Mouse (Mus musculus) layer of hippocampus, adult 2 months (tissue): ENCODE measurements around the gene Tex10. TPM values are rescaled to one million over a fixed set of nuclear protein-coding genes. Genes with fewer than 3 reads are reported as not detected.
"Not testable (repeated sequence)": the region's sequence is repeated elsewhere in the genome, so short reads cannot be mapped to it uniquely, and the experiment has no call there.

Experiments
- DNase-seq, 2 experiments: peaks; one replicate each; pipeline ENCODE4 v3.0.0; 2022; ENCODE audit warnings: low spot score in 2 of 2
- H3K27ac ChIP-seq: fragments of 200-600 bp; 2 replicates; pipeline ENCODE4 v1.8.1; 2022
- H3K4me3 ChIP-seq: fragments of 200-600 bp; 2 replicates; pipeline ENCODE4 v1.8.1; 2022; ENCODE audit warnings: mild to moderate bottlenecking
- CTCF ChIP-seq: fragments of 200-600 bp; conservative IDR thresholded peaks from 2 replicates; pipeline ENCODE4 v1.8.1; 2022; ENCODE audit warnings: antibody characterized with exemption, mild to moderate bottlenecking, moderate library complexity
- total RNA-seq, 2 experiments: library from RNA; stranded (reverse); gene quantifications; 2 replicates each; pipeline ENCODE4 v1.2.3; 2021

The Tex10 gene
- total RNA-seq, 2 experiments from 2014 or later, result 28.8 to 30.3 TPM

- no peak for DNase-seq
- no peak for TF ChIP-seq CTCF
- H3K27ac ChIP-seq, result no peak overlapping the region
- H3K4me3 ChIP-seq, result no peak overlapping the region
These were observed 45.2 kb downstream of the Tex10 start for GRCm38 (mm10) chr4:48428054-48428453.

DNA sequence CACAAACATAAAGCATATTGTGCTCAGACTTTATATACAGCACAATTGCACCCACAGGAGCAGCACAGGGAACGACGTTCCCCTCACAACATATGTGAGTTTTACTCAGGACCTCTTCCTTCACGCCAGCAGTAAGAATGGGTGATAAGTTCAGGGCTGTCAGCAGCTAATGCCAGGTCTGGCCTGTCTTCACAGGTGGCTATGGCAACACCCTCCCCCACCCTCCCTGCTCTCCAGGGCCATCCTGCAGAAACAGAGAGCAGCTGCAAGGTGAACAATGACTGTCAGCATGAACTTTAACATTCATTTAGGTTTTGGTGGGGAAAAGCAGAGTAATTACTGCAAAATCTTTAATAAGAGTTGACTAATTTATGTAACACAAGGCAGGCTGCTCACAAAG lies 45.8 kb downstream of the Tex10 start:
- DNase-seq, result no peak
- H3K27ac ChIP-seq, result no peak overlapping the region
- no peak for TF ChIP-seq CTCF
- no peak overlapping the region for H3K4me3 ChIP-seq

DNA sequence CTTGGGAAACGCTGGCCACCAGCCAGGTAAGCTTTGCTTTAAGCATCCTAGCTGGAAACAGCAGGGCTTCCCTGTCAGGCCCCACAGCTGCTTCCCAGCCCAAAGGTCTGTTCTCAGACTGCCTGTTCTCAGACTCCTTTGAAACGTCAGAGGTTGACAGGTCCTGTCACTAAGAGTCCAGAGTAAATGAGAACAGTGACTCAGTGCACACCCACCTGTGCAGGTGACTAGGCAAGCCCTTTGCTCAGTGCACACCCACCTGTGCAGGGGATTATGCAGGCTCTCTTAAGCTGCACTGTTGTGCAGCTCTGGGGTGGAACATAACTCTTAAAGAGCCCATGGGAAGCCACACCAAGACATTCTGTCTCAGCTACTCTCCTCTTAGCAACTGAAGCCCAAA lies 49.5 kb downstream of the Tex10 start:
- TF ChIP-seq CTCF, result no peak
- H3K27ac ChIP-seq, result no peak overlapping the region
- DNase-seq, result no peak
- no peak overlapping the region for H3K4me3 ChIP-seq

- Histone ChIP-seq H3K27ac (no peak overlapping the region), H3K4me3 (no peak overlapping the region)
- no peak for DNase-seq
- no peak for TF ChIP-seq CTCF
These were observed 50.6 kb downstream of the Tex10 start for GRCm38 (mm10) chr4:48422633-48423032.

GRCm38 (mm10) chr4:48418831-48419468 lies 54.3 kb downstream of the Tex10 start:
- TF ChIP-seq CTCF, result no peak
- H3K4me3 ChIP-seq, result no peak overlapping the region
- no peak overlapping the region for H3K27ac ChIP-seq
- DNase-seq, result no peak

GRCm38 (mm10) chr4:48415838-48416335 lies 57.4 kb downstream of the Tex10 start:
- no peak overlapping the region for H3K4me3 ChIP-seq
- no peak for DNase-seq
- no peak for TF ChIP-seq CTCF
- H3K27ac ChIP-seq, result no peak overlapping the region

- DNase-seq, result no peak
- Histone ChIP-seq H3K4me3 (no peak overlapping the region), H3K27ac (no peak overlapping the region)
- no peak for TF ChIP-seq CTCF
These were observed 59.8 kb downstream of the Tex10 start for GRCm38 (mm10) chr4:48413473-48413872.

DNA sequence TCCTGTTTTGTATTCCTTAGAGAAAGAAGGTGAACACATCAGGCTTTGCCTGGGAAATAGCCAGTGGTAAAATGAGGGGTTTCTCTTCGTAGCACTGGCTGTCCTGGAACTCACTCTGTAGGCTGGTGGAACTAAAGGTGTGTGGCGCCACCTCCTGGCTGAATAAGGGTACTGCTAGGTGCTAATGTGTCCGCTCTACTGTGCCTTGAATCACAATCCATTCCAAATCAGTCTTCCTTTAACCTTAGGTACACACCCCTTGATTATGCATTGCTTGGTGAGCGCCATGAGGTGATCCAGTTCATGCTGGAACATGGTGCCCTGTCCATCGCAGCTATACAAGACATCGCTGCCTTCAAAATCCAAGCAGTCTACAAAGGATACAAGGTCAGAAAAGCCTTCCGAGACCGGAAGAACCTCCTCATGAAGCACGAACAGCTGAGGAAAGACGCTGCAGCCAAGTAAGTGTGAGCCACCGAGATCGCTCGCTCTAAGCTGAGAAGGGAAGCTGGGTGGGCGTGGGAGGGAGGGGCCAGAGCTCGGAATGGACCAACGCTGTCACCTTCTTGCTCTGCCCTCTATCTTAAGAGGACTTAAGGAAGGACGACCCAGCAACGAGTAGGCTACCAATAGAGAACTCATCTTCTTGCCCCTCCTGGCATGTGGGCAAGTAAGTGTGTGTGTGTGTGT lies 65.8 kb downstream of the Tex10 start:
- peak; percentile 97 for TF ChIP-seq CTCF
- H3K4me3 ChIP-seq, result no peak overlapping the region
- H3K27ac ChIP-seq, result no peak overlapping the region
- peak; percentile 61 to 71 for DNase-seq

DNA sequence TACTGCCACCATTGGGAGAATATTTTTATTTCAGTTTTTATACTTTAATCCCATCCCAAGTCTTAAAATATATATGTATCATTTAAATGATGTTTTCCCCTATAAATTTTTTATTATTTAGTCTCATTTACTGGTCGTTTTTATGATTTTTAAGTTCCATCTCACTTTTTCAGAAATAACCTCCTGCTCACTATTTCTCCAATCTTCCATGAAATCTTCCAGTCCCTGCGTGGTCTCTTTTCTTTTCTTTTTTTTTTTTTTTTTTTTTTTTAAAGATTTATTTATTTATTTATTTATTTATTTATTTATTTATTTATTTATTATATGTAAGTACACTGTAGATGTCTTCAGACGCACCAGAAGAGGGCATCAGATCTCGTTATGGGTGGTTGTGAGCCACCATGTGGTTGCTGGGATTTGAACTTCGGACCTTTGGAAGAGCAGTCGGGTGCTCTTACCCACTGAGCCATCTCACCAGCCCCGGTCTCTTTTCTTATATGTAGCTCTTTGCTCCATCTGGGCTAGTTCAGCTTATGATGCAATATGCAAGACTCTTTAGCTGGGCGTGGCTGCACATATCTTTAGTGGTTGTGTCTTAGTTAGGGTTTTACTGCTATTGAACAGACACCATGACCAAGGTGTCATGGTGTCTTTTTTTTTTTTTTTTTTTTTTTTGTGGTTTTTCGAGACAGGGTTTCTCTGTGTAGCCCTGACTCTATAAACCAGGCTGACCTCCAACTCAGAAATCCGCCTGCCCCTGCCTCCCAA lies 67.4 kb downstream of the Tex10 start:
- not testable (repeated sequence) for H3K27ac ChIP-seq, DNase-seq

GRCm38 (mm10) chr4:48403066-48403640 lies 70.1 kb downstream of the Tex10 start:
- no peak for TF ChIP-seq CTCF
- no peak overlapping the region for H3K4me3 ChIP-seq
- no peak overlapping the region for H3K27ac ChIP-seq
- DNase-seq, result no peak

More for the DNA sequence above, 67.4 kb downstream of the Tex10 start:
- not testable (repeated sequence) for H3K4me3 ChIP-seq

DNA sequence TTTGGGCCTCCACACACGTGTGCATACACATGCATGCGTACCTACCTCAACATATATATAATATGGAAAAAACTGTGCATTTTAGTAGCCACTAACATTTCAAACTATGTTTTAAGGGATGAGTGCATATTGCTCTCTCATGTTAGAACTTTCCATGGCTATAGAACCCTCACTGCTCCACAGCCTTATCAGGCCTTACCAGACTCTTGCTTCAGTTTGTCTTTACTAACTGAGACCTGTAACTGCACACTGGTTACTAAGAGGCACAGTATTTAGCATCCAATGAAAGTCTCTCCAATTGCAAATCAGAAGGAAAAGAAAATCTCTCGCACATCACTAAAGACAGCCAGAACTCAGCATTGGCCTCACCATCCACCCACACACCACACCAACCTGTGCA lies 76.3 kb downstream of the Tex10 start:
- DNase-seq, result no peak
- H3K4me3 ChIP-seq, result no peak overlapping the region
- TF ChIP-seq CTCF, result no peak
- no peak overlapping the region for H3K27ac ChIP-seq

DNA sequence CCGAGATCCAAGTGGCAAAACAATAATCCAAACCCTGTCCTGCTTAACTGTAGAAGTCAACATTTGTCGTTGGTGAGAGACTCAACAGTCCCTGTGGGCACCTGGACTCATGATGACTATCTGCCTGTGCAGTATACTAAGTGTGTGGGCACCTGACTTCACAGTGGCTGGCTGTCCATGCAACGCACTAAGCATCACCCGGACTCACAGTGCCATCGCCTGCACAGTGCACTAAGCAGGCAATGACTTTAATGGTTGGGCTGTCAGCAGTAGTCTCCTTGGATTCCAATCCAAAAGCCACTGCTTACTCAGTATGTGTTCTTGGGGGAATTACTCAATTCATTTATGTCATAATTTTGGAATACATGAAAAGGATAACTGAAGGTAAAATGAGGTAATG lies 90.8 kb downstream of the Tex10 start:
- H3K27ac ChIP-seq, result no peak overlapping the region
- DNase-seq, result no peak
- no peak overlapping the region for H3K4me3 ChIP-seq
- TF ChIP-seq CTCF, result no peak

GRCm38 (mm10) chr4:48380940-48381339 lies 92.3 kb downstream of the Tex10 start:
- Histone ChIP-seq H3K27ac (no peak overlapping the region), H3K4me3 (no peak overlapping the region)
- peak; percentile 80 to 83 for DNase-seq
- peak; percentile 95 for TF ChIP-seq CTCF

Other genes starting within 250 kb of the Tex10 start
- gene Erp44, start 193.9 kb downstream of the Tex10 start, total RNA-seq, result 10 to 100 TPM; 36.0 to 41.3 TPM
- 10 to 100 TPM; 12.8 TPM for gene Invs, start 193.7 kb downstream of the Tex10 start, total RNA-seq
- gene Msantd3, start 66.5 kb upstream of the Tex10 start, total RNA-seq, result 10 to 100 TPM; 20.0 to 22.9 TPM
- gene Tmeff1, start 111.7 kb upstream of the Tex10 start, total RNA-seq, result 100 to 1,000 TPM; 122 to 130 TPM
- gene Cavin4, start 190.1 kb upstream of the Tex10 start, total RNA-seq, result 1 to 10 TPM; 2.1 TPM